Mouse (Mus musculus) C2C12 (cell line): Measurements from ENCODE around the gene Cox7a1.
"Not testable (repeated sequence)": the region's sequence is repeated elsewhere in the genome, so short reads cannot be mapped to it uniquely, and the experiment has no call there.

Experiments
- CEBPB ChIP-seq: IDR thresholded peaks from one replicate; pipeline ENCODE4 v1.6.1; 2011; ENCODE audit warnings: low read depth, mild to moderate bottlenecking, control low read depth, moderate library complexity
- CTCF ChIP-seq: IDR thresholded peaks from one replicate; pipeline ENCODE4 v1.5.1; 2011; ENCODE audit not compliant: control insufficient read depth, insufficient read depth, insufficient read length
- FOSL1 ChIP-seq: IDR thresholded peaks from one replicate; pipeline ENCODE4 v1.8.0; 2011; ENCODE audit warnings: mild to moderate bottlenecking, low read length; ENCODE audit not compliant: poor library complexity, insufficient read depth, severe bottlenecking
- MAX ChIP-seq: IDR thresholded peaks from one replicate; pipeline ENCODE4 v1.6.1; 2011; ENCODE audit warnings: mild to moderate bottlenecking, control low read depth
- MYOD1 ChIP-seq: IDR thresholded peaks from one replicate; pipeline ENCODE4 v1.6.1; 2011; ENCODE audit warnings: low read depth; ENCODE audit not compliant: control insufficient read depth, insufficient read length
- MYOG ChIP-seq: IDR thresholded peaks from one replicate; pipeline ENCODE4 v1.6.1; 2011; ENCODE audit not compliant: control insufficient read depth, insufficient read length; ENCODE audit errors: extremely low read depth
- USF1 ChIP-seq: IDR thresholded peaks from one replicate; pipeline ENCODE4 v1.6.1; 2011; ENCODE audit warnings: low read depth, mild to moderate bottlenecking, control low read depth, moderate library complexity

- not testable (repeated sequence) for TF ChIP-seq CEBPB, CTCF, USF1, MYOG, MAX, MYOD1, FOSL1
Measured at GRCm38 (mm10) chr7:30200661-30201060, 16.7 kb downstream of the Cox7a1 start.
